ENCODE assay signal across 8 mouse cellular contexts in genomic region chr7:81706416-81707391, GRCm38 (mm10). TPM values are rescaled to one million over a fixed set of nuclear protein-coding genes. Genes with fewer than 3 reads are reported as not detected.
DNase-seq lines count a peak whose midpoint lies in the region; ATAC-seq and TF ChIP-seq lines count a peak whose summit lies in the region.

No protein-coding gene starts in this region.

- peaks cover 33% of the 10 kb centered on the region for H3K27me3 ChIP-seq in embryonic facial prominence, embryonic 15.5 days
- peaks cover 64% of the 10 kb centered on the region for H3K27me3 ChIP-seq in hindbrain, embryonic 10.5 days (ENCODE audit: insufficient read depth, poor library complexity, severe bottlenecking)
- H3K27me3 ChIP-seq in limb, embryonic 14.5 days (ENCODE audit: control insufficient read depth, insufficient read depth, low read length) = no peaks in the 10 kb centered on the region
- peaks cover 3% of the 10 kb centered on the region for H3K27me3 ChIP-seq in neural tube, embryonic 11.5 days (ENCODE audit: control insufficient read depth, insufficient read depth, low read length)

- WGBS in embryonic facial prominence, embryonic 15.5 days = under 1% methylated on average over 91 of the region's 114 CpGs
- 4% methylated on average over 113 of the region's 114 CpGs for WGBS in hindbrain, embryonic 10.5 days
- 1% methylated on average over 37 of the region's 114 CpGs for WGBS in limb, embryonic 14.5 days
- WGBS in neural tube, embryonic 11.5 days = under 1% methylated on average over 82 of the region's 114 CpGs

- H3K27ac ChIP-seq in embryonic facial prominence, embryonic 15.5 days (replicated peaks) = peak overlapping the region; percentile 58; the same call in 1 of the 2 replicates
- H3K27ac ChIP-seq in hindbrain, embryonic 10.5 days = peak overlapping the region; percentile 88
- H3K27ac ChIP-seq in limb, embryonic 14.5 days (replicated peaks; ENCODE audit: low read depth, low read length) = peak overlapping the region; percentile 79
- peak overlapping the region; percentile 64; the same call in 1 of the 2 replicates for H3K27ac ChIP-seq in neural tube, embryonic 11.5 days (ENCODE audit: low read depth, low read length)

- H3K9me3 ChIP-seq in embryonic facial prominence, embryonic 15.5 days (replicated peaks) = no peaks in the 10 kb centered on the region
- H3K9me3 ChIP-seq in hindbrain, embryonic 10.5 days = peaks cover 8% of the 10 kb centered on the region
- H3K9me3 ChIP-seq in limb, embryonic 14.5 days (ENCODE audit: control insufficient read depth, low read length) = no peaks in the 10 kb centered on the region
- no peaks in the 10 kb centered on the region for H3K9me3 ChIP-seq in neural tube, embryonic 11.5 days (ENCODE audit: control insufficient read depth, low read length)

- H3K4me1 ChIP-seq in embryonic facial prominence, embryonic 15.5 days = peaks cover 6% of the 10 kb centered on the region; the same call in 1 of the 2 replicates
- H3K4me1 ChIP-seq in hindbrain, embryonic 10.5 days (replicated peaks) = peaks cover 14% of the 10 kb centered on the region
- H3K4me1 ChIP-seq in limb, embryonic 14.5 days (ENCODE audit: control insufficient read depth, insufficient read depth, low read length) = peaks cover 8% of the 10 kb centered on the region
- H3K4me1 ChIP-seq in neural tube, embryonic 11.5 days (ENCODE audit: control insufficient read depth, insufficient read depth, low read length) = peaks cover 3% of the 10 kb centered on the region; the same call in 1 of the 2 replicates

- no peak for TF ChIP-seq POLR2A in limb, embryonic 14.5 days (IDR thresholded peaks at IDR 0.05; ENCODE audit: borderline replicate concordance, extremely low read depth, insufficient read depth, insufficient read length)

- peak overlapping the region; percentile 65 for H3K4me3 ChIP-seq in embryonic facial prominence, embryonic 15.5 days (replicated peaks)
- peak overlapping the region; percentile 72 for H3K4me3 ChIP-seq in hindbrain, embryonic 10.5 days
- H3K4me3 ChIP-seq in limb, embryonic 14.5 days (replicated peaks; ENCODE audit: low read length) = peak overlapping the region; percentile 67
- H3K4me3 ChIP-seq in neural tube, embryonic 11.5 days (ENCODE audit: low read depth, low read length) = peak overlapping the region; percentile 76

- H3K36me3 ChIP-seq in embryonic facial prominence, embryonic 15.5 days = no peaks in the 10 kb centered on the region
- no peaks in the 10 kb centered on the region for H3K36me3 ChIP-seq in hindbrain, embryonic 10.5 days
- H3K36me3 ChIP-seq in limb, embryonic 14.5 days (ENCODE audit: control insufficient read depth, insufficient read depth, low read length) = no peaks in the 10 kb centered on the region
- H3K36me3 ChIP-seq in neural tube, embryonic 11.5 days (ENCODE audit: control insufficient read depth, insufficient read depth, low read length) = no peaks in the 10 kb centered on the region

- peak overlapping the region; percentile 93 for H3K4me2 ChIP-seq in embryonic facial prominence, embryonic 15.5 days (replicated peaks)
- H3K4me2 ChIP-seq in limb, embryonic 14.5 days (replicated peaks; ENCODE audit: low read depth, low read length, severe bottlenecking) = peak overlapping the region; percentile 88
- peak overlapping the region; percentile 88 for H3K4me2 ChIP-seq in neural tube, embryonic 11.5 days (ENCODE audit: low read depth)

- DNase-seq in heart, adult 11 months = peak; percentile 92
- no peak for DNase-seq in heart, adult 8-10 months (ENCODE audit: low spot score)
- DNase-seq in ZHBTc4 (ENCODE audit: low read depth, low spot score) = peak; percentile 62
- DNase-seq in hindbrain, embryonic 10.5 days (ENCODE audit: low spot score) = peak; percentile 59
- DNase-seq in limb, embryonic 14.5 days (ENCODE audit: low spot score) = peak; percentile 18
- DNase-seq in neural tube, embryonic 11.5 days (ENCODE audit: low spot score) = peak; percentile 67
- no peak for DNase-seq in spleen, postnatal 14 days (ENCODE audit: low spot score in 2 of 2)

- H3K9ac ChIP-seq in embryonic facial prominence, embryonic 15.5 days = peak overlapping the region; percentile 48
- H3K9ac ChIP-seq in limb, embryonic 14.5 days (ENCODE audit: low read depth, low read length, severe bottlenecking) = peak overlapping the region; percentile 81
- peak overlapping the region; percentile 72 for H3K9ac ChIP-seq in neural tube, embryonic 11.5 days (ENCODE audit: low read length)

- peak; percentile 52 for ATAC-seq in embryonic facial prominence, embryonic 15.5 days (ENCODE audit: insufficient number of reproducible peaks, low FRiP score, low TSS enrichment, low read depth)
- peak; percentile 72 for ATAC-seq in limb, embryonic 14.5 days (ENCODE audit: low FRiP score, low read depth)
- ATAC-seq in neural tube, embryonic 11.5 days (ENCODE audit: insufficient read depth, low FRiP score, low TSS enrichment) = peak; percentile 68

RNA-seq across cellular contexts. Expression of gene Homer2, which starts 0.6 kb away (rescaled TPM):
- 100 to 1,000 TPM in 2 of 4 experiments, 10 to 100 TPM in 2; 87.9 to 110 (median 104) TPM for total RNA-seq in heart, adult 8-10 months (2022)
- 29.7 and 30.8 TPM in 2 replicates for polyA plus RNA-seq in embryonic facial prominence, embryonic 15.5 days (2015; fragmentation: Nextera tagmentation; extraction: Ambion mirVana)
- 14.7 and 18.5 TPM in 2 replicates for polyA plus RNA-seq in hindbrain, embryonic 10.5 days (2016; fragmentation: Nextera tagmentation; extraction: Ambion mirVana)
- 15.3 and 15.5 TPM in 2 replicates for polyA plus RNA-seq in limb, embryonic 14.5 days (2012; rRNA removed)
- 25.8 and 29.6 TPM in 2 replicates for polyA plus RNA-seq in limb, embryonic 14.5 days (2014; fragmentation: Nextera tagmentation; extraction: Ambion mirVana)
- polyA plus RNA-seq in neural tube, embryonic 11.5 days (2014; fragmentation: Nextera tagmentation; extraction: Ambion mirVana) = 18.1 and 18.4 TPM in 2 replicates

RNA-seq across cellular contexts. Expression of gene Ramac, which starts 56.0 kb away (rescaled TPM):
- 10 to 100 TPM; 24.8 to 28.8 (median 25.8) TPM for total RNA-seq in heart, adult 8-10 months (2022)
- 104 and 108 TPM in 2 replicates for polyA plus RNA-seq in embryonic facial prominence, embryonic 15.5 days (2015; fragmentation: Nextera tagmentation; extraction: Ambion mirVana)
- 113 and 119 TPM in 2 replicates for polyA plus RNA-seq in hindbrain, embryonic 10.5 days (2016; fragmentation: Nextera tagmentation; extraction: Ambion mirVana)
- 38.8 and 46.8 TPM in 2 replicates for polyA plus RNA-seq in limb, embryonic 14.5 days (2012; rRNA removed)
- 103 TPM in 2 replicates for polyA plus RNA-seq in limb, embryonic 14.5 days (2014; fragmentation: Nextera tagmentation; extraction: Ambion mirVana)
- polyA plus RNA-seq in neural tube, embryonic 11.5 days (2014; fragmentation: Nextera tagmentation; extraction: Ambion mirVana) = 107 and 109 TPM in 2 replicates

Comparison
In these comparisons a context has a peak if more than half of its experiments do, and no peak if none do; other contexts are left out.
1. DNase-seq: peak in heart, adult 11 months (single experiment), ZHBTc4 (single experiment), hindbrain, embryonic 10.5 days (single experiment), limb, embryonic 14.5 days (single experiment) and neural tube, embryonic 11.5 days (single experiment); none in heart, adult 8-10 months (single experiment) and spleen, postnatal 14 days (0 of 2).
2. Peak in every context shown above with its lines, with median percentiles within 50 percentile points of each other: ATAC-seq, H3K27ac ChIP-seq, H3K4me2 ChIP-seq, H3K4me3 ChIP-seq and H3K9ac ChIP-seq.